Mouse (Mus musculus) neural tube, embryonic 12.5 days (tissue): ENCODE data around the gene Cttnbp2nl. TPM values are rescaled to one million over a fixed set of nuclear protein-coding genes. Genes with fewer than 3 reads are reported as not detected.

Experiments
- ATAC-seq: fragments of 200-750 bp; cut with Nextera tagmentation; 2 replicates; pipeline ENCODE4 v1.8.0; 2017; ENCODE audit warnings: low read depth, mild to moderate bottlenecking, moderate TSS enrichment, moderate library complexity; ENCODE audit not compliant: low FRiP score
- H3K27ac ChIP-seq: fragments of 300-500 bp; sonication (generic); 2 replicates; pipeline ENCODE4 v1.5.1; 2016
- H3K27me3 ChIP-seq: fragments of 300-500 bp; sonication (generic); replicated peaks from 2 replicates; pipeline ENCODE4 v1.6.1; 2016; ENCODE audit warnings: mild to moderate bottlenecking
- H3K36me3 ChIP-seq: fragments of 300-500 bp; sonication (generic); 2 replicates; pipeline ENCODE4 v1.6.1; 2016; ENCODE audit warnings: mild to moderate bottlenecking
- H3K4me1 ChIP-seq: fragments of 300-500 bp; sonication (generic); 2 replicates; pipeline ENCODE4 v1.6.1; 2016
- H3K4me2 ChIP-seq: fragments of 300-500 bp; sonication (generic); replicated peaks from 2 replicates; pipeline ENCODE4 v1.6.1; 2016; ENCODE audit warnings: mild to moderate bottlenecking
- H3K4me3 ChIP-seq: fragments of 300-500 bp; sonication (generic); 2 replicates; pipeline ENCODE4 v1.5.1; 2016
- H3K9ac ChIP-seq: fragments of 300-500 bp; sonication (generic); 2 replicates; pipeline ENCODE4 v1.6.1; 2016; ENCODE audit warnings: mild to moderate bottlenecking
- H3K9me3 ChIP-seq: fragments of 300-500 bp; sonication (generic); 2 replicates; pipeline ENCODE4 v1.6.1; 2016; ENCODE audit warnings: mild to moderate bottlenecking
- WGBS: fragments of 180-500 bp; shearing (Covaris S2); methylation state at CpG from one replicate; pipeline ENCODE4 v1.1.7; 2016; 5-methylcytosine and 5-hydroxymethylcytosine counted together
- polyA plus RNA-seq: library from polyadenylated mRNA; unstranded; fragments of >200 nt; fragmentation: Nextera tagmentation; extraction: Ambion mirVana; gene quantifications from 2 replicates; pipeline ENCODE4 v1.2.1, GENCODE M21; 2016

Gene Cttnbp2nl
- polyA plus RNA-seq = 60.0 and 61.5 TPM in 2 replicates

DNA sequence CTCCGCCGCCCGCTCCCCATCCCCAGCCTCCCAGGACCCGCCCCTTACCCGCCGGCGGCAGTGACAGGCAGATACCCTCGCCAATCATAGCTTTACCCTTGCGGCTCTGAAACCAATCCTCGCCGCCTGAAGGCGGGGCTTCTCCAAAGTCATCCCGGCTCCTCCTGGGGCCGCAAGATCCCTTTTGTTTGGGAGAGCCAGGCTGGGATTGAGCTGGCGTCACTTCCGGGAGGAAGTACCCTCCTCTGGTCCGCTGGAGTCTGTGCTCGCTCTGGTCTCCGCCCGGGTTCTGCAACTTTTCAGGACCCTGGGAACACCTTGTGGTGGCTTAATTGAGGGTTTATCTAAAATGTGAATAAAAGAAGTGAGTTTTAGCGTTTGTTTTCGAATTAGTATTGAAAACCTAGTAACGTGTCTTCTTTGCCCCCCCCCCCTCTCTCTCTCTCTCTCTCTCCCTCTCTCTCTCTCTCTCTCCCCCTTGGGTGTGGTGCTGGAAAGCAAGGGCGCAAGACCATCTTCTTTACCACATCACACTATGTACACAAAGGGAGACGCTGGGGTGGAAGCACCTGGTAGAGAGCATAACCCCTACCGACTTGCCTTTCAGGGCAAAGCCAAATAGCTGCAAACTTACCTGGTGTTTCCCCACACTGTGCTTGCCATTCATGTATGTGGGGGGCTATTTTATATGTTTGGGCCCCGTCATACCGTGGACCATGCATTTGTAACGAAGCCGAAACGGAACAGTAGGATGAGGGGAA is at the start of gene Cttnbp2nl:
Gene Cttnbp2nl, minus strand, starts transcription at position 210 of the 761 bp plus-strand sequence.
- Histone ChIP-seq H3K4me2 (peak within 1 kb of the TSS; percentile 78), H3K27me3 (no peaks in the 10 kb centered on the region), H3K4me3 (peak within 1 kb of the TSS; percentile 82), H3K4me1 (peaks cover 24% of the 10 kb centered on the region), H3K36me3 (no peaks in the 10 kb centered on the region), H3K9me3 (no peaks in the 10 kb centered on the region), H3K27ac (peak within 1 kb of the TSS; percentile 34), H3K9ac (peak within 1 kb of the TSS; percentile 88)
- WGBS = 3% methylated on average over 30 of the region's 31 CpGs
- ATAC-seq = peak; percentile 100

DNA sequence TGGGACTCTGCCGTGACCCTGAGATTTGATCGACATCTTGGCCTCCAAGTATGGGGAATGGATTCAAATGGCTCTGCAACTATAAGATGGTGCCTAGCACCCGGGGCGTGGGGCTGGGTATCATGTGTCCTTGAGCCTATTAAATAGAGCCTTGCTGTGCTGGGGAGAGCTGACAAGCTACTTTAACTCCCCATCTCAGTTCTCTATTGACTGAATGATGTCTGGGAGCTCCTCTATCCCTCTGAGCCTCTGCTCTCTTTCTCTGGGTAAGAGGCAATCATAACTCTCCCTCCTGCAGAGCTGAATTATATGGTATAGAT is 47.3 kb upstream of the Cttnbp2nl start:
- Histone ChIP-seq H3K4me3 (no peak overlapping the region), H3K27me3 (no peaks in the 10 kb centered on the region), H3K9me3 (no peaks in the 10 kb centered on the region), H3K4me1 (peaks cover 11% of the 10 kb centered on the region), H3K27ac (no peak overlapping the region), H3K36me3 (no peaks in the 10 kb centered on the region), H3K9ac (no peak overlapping the region), H3K4me2 (no peak overlapping the region)
- ATAC-seq = no peak
- WGBS = 74% methylated on average over 4 of the region's 4 CpGs

DNA sequence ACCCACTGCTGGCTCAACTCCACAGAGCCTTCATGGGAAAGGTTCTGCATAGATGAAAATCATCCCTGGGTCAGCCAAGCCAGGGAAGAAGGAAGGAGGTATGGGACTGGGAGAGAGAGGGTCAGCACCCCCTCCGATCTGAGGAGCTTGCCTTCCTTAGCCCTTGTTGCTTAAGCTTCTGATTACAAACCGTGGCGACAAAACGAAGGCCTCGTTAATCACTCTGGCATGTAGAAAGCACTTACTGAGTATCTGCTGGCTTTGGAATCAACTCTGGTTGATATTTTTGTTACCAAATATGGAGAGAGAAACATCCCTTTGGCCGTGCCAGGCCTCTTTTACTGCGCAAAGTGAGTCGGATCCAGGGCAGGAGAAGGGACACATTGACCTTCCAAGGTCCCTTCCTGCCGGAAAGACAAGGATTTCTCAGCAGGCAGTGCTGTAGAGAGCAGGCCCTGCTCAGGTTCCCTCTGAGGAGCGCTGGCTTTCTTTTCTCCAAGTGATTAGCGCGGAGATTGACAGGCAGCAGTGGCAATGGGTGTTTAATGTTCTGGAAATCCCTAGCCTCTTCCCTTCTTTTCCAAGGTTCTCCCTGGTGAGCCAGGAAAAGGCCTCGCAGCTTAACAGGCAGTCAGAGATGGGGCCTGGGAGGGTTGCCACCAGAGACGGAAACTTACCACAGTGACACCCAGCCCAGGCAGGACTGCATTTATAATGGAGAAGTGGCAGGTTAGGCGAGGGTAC is 46.8 kb upstream of the Cttnbp2nl start:
- no peak overlapping the region for H3K9ac ChIP-seq
- no peak for ATAC-seq
- 33% methylated on average over 15 of the region's 15 CpGs for WGBS
- no peak overlapping the region for H3K27ac ChIP-seq
- H3K9me3 ChIP-seq = no peaks in the 10 kb centered on the region
- no peak overlapping the region for H3K4me2 ChIP-seq
- H3K4me1 ChIP-seq = peaks cover 11% of the 10 kb centered on the region
- H3K27me3 ChIP-seq = no peaks in the 10 kb centered on the region
- H3K36me3 ChIP-seq = no peaks in the 10 kb centered on the region
- H3K4me3 ChIP-seq = no peak overlapping the region

DNA sequence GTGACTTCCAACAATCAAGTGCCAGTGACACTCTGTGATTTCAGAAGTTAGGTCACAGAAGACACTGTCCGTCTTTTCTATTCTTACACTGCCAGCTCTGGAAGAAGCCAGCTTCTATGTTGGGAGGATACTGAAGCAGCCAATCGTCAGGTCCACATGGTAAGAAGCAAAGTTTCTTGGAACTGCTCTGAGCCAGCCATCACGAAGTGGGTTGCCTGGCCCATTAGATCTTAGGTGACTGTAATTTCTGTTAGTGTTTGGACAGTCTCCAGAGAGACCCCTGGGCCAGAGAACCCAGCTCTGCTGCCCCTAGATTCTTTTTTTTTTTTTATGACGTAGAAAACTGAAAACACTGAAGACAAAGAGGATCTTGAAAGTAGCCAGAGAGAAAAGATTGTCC is 44.6 kb upstream of the Cttnbp2nl start:
- H3K9me3 ChIP-seq = no peaks in the 10 kb centered on the region
- 85% methylated on average over 4 of the region's 4 CpGs for WGBS

DNA sequence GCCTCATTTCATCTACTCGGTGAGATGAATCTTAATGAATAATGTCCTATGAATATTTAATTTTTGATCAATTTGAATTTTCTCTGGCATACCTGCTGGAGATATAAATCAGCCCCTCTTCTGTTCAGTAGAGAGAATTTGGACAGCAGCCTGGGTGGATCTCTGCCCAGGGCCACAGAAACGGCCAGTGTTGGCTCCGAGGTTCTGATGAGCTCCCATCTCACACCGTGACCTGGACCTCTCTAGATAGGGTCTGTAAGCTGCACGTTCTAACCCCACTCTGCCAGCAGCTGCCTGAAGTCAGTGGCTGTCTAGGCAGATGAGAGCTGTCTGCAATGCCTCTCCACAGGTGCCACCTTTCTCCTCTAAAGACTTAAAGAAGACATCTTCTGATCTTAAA is 42.1 kb upstream of the Cttnbp2nl start:
- no peak overlapping the region for H3K4me2 ChIP-seq
- no peaks in the 10 kb centered on the region for H3K9me3 ChIP-seq
- no peak overlapping the region for H3K4me3 ChIP-seq
- no peaks in the 10 kb centered on the region for H3K27me3 ChIP-seq
- no peak for ATAC-seq
- 83% methylated on average over 5 of the region's 5 CpGs for WGBS
- no peaks in the 10 kb centered on the region for H3K36me3 ChIP-seq
- no peak overlapping the region for H3K27ac ChIP-seq
- H3K9ac ChIP-seq = no peak overlapping the region
- peaks cover 7% of the 10 kb centered on the region for H3K4me1 ChIP-seq

More for the DNA sequence above, 44.6 kb upstream of the Cttnbp2nl start:
- H3K4me3 ChIP-seq = no peak overlapping the region
- peaks cover 11% of the 10 kb centered on the region for H3K4me1 ChIP-seq
- H3K9ac ChIP-seq = no peak overlapping the region
- no peak for ATAC-seq
- no peak overlapping the region for H3K27ac ChIP-seq
- no peaks in the 10 kb centered on the region for H3K27me3 ChIP-seq
- H3K4me2 ChIP-seq = no peak overlapping the region
- no peaks in the 10 kb centered on the region for H3K36me3 ChIP-seq

DNA sequence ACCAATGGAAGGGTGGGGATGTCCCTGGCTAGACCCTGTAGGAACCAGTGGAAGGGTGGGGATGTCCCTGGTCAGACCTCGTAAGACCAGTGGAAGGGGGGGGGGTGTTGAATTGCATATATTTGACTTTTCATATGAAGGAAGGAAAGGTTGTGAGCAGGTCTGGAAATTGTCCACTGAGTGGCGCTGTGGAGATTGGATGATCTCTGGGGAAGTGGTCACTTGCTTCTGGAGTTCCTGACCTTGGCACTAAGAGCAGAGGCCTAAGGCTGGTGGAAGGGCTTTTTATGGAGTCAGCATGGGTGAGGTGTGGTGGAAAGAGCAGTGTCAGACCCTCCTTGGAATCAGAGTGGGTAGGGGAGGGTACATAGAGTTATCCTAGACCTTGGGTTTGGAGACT is 41.5 kb upstream of the Cttnbp2nl start:
- H3K27ac ChIP-seq = no peak overlapping the region
- no peaks in the 10 kb centered on the region for H3K27me3 ChIP-seq
- H3K9me3 ChIP-seq = no peaks in the 10 kb centered on the region
- no peak for ATAC-seq
- H3K4me3 ChIP-seq = no peak overlapping the region
- no peaks in the 10 kb centered on the region for H3K36me3 ChIP-seq
- no peak overlapping the region for H3K9ac ChIP-seq
- no peak overlapping the region for H3K4me2 ChIP-seq
- H3K4me1 ChIP-seq = peaks cover 1% of the 10 kb centered on the region; the same call in 1 of the 2 replicates
- 71% methylated on average over 2 of the region's 2 CpGs for WGBS

DNA sequence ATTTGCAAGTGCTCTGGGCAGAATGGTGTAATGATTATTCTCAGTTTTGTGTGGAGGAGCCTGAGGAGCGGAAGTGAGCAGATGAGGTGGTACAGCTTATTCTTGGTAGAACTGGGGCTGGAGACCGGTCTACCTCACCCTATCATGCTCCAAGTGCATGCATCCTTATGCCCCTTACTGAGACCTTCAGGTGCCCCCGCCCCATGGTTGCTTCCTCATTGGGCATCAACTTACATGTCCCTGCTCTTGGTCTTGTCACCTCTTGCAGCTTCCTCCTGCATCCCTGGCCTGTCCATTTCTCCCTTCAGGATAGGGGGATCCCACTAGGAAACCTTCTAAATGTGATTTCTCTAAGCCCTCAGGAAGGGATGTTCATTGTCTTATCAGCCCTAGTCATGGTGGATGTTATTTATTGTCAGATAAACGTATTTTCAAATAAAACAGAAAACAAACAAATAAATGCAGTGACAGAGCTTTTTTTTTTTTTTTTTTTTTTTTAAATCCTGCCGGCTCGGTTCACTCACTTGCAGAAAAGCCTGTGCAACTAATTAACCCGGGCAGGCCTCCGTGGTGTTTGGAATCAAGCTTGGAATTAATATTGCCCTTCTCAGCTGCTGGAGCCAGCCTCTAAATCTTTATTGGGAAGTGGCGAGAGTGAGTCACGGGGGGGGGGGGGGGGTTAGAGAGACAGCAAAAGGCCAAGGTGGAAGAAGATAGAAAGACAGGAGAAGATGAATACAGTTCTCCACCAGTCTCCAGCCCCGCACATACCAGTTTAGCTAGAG is 40.0 kb upstream of the Cttnbp2nl start:
- no peak overlapping the region for H3K4me3 ChIP-seq
- H3K36me3 ChIP-seq = no peaks in the 10 kb centered on the region
- H3K27me3 ChIP-seq = no peaks in the 10 kb centered on the region
- WGBS = 65% methylated on average over 11 of the region's 11 CpGs
- no peak overlapping the region for H3K4me2 ChIP-seq
- H3K9ac ChIP-seq = no peak overlapping the region
- H3K4me1 ChIP-seq = no peaks in the 10 kb centered on the region
- no peaks in the 10 kb centered on the region for H3K9me3 ChIP-seq
- H3K27ac ChIP-seq = no peak overlapping the region
- no peak for ATAC-seq

DNA sequence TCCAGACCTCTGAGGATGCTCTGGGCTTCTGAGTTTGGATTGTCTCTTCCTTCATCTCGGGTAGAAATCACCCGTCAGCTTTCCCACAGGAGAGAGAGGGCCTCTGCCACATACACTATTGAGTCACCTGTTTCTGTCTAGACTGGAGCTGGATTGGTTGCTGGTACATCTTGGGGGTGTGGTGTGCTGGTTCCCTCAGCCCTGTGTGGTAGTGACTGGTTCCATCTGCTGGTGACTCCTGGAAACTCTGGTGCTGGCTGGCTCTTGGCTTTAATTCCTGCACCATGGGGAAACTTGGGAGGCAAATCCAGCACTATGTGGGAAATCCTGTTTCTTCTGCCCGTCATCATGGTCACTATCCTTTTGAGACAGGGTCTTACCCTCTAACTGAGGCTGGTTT is 38.0 kb upstream of the Cttnbp2nl start:
- 41% methylated on average over 3 of the region's 3 CpGs for WGBS
- Histone ChIP-seq H3K36me3 (no peaks in the 10 kb centered on the region), H3K27me3 (no peaks in the 10 kb centered on the region), H3K4me3 (no peak overlapping the region), H3K4me1 (no peaks in the 10 kb centered on the region), H3K9me3 (no peaks in the 10 kb centered on the region), H3K27ac (no peak overlapping the region), H3K9ac (no peak overlapping the region), H3K4me2 (no peak overlapping the region)
- no peak for ATAC-seq

DNA sequence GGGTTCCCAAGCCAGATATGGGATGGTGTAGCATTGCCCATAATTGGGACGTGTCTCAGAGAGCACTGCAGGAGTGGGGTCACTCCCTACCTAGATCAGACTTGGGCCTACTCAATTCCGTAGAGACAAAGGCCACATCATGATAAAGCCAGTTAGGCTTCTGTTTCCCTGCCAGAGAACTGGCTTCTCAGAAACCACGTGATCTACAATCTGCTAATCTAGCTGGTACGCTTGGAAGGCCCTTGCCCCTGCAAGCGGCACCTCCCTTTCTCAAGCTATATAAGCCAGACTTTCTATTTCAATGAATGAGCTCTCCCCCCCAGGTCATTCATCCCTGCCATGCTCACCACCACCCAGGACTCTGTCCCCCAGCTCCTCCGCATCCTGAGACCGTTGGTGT is 37.2 kb upstream of the Cttnbp2nl start:
- ATAC-seq = no peak
- Histone ChIP-seq H3K36me3 (no peaks in the 10 kb centered on the region), H3K27ac (no peak overlapping the region), H3K4me2 (no peak overlapping the region), H3K4me3 (no peak overlapping the region), H3K27me3 (no peaks in the 10 kb centered on the region), H3K9me3 (no peaks in the 10 kb centered on the region), H3K9ac (no peak overlapping the region), H3K4me1 (no peaks in the 10 kb centered on the region)
- 95% methylated on average over 7 of the region's 7 CpGs for WGBS

DNA sequence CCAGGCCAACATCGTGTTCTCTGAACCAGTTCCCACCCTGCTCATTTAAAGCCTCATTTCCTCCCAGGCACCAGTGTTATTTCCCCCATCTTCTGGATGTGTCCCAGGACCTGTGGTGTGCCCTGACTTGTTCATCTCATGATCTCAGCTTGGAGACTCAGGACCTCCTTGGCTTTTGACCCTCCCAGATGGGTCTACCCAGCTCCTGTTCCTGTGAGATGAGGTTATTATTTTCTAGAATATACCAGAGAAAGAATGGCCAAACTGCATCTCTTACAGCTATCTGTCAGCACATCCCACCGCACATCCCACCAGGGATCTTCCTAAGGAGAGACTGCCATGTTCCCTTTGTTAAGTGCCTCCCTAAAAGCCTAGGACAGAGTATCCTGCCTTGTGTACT is 35.7 kb upstream of the Cttnbp2nl start:
- 82% methylated on average over 2 of the region's 2 CpGs for WGBS
- no peaks in the 10 kb centered on the region for H3K27me3 ChIP-seq
- H3K9me3 ChIP-seq = no peaks in the 10 kb centered on the region
- ATAC-seq = no peak
- no peaks in the 10 kb centered on the region for H3K4me1 ChIP-seq
- H3K9ac ChIP-seq = no peak overlapping the region
- no peak overlapping the region for H3K27ac ChIP-seq
- H3K4me2 ChIP-seq = no peak overlapping the region
- no peak overlapping the region for H3K4me3 ChIP-seq
- H3K36me3 ChIP-seq = no peaks in the 10 kb centered on the region

DNA sequence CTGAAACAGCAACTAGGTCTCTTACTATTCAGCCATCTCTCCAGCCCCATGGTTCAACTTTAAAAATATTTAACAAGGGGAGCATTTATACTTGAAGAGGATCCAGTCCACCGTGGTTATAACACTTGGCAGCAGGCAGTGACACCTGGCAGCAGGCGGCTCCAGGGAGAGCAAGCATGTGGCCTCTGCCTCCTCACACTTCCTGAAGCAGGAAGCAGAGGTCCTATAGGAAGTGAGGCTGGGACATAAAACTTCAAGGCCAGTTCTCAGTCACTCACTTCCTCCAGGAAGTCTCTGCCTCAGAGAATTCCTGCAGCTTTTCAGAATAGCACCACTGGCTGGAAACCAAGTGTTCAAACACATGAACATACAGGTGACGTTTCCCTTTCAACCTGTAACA is 34.4 kb upstream of the Cttnbp2nl start:
- no peak for ATAC-seq
- no peaks in the 10 kb centered on the region for H3K4me1 ChIP-seq
- 77% methylated on average over 3 of the region's 3 CpGs for WGBS
- H3K9me3 ChIP-seq = no peaks in the 10 kb centered on the region
- H3K27me3 ChIP-seq = no peaks in the 10 kb centered on the region
- H3K4me3 ChIP-seq = no peak overlapping the region
- H3K36me3 ChIP-seq = no peaks in the 10 kb centered on the region
- no peak overlapping the region for H3K9ac ChIP-seq
- no peak overlapping the region for H3K27ac ChIP-seq
- H3K4me2 ChIP-seq = no peak overlapping the region

DNA sequence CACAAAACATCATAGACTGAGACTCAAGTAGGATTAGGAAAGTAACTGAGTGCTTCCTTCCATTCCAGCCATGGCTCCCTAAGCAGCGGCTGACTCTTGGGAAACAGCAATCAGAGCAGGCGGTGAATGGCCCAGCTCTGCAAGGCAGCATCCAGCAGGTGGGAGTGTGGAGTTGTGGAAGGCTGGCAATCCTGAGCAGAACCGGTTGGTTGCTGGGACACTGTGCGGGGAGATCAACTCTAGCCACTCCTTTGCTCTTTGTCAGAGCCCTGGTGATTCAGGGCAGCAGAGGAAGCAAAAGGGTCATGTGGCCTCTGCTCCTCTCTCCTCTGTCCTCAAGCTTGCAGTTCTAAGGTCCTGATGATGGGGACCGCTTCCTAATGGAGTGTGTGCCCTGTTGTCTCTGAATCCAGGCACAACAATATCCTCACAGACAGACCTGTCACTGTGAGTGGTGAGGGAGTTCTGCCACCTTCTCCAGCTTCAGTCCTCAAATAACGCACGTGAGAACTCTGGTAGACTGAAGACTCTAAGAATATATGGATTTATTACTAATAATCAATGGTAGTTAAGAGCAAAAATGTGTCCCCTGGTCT is 25.4 kb upstream of the Cttnbp2nl start:
- 28% methylated on average over 7 of the region's 7 CpGs for WGBS
- Histone ChIP-seq H3K4me1 (no peaks in the 10 kb centered on the region), H3K9me3 (no peaks in the 10 kb centered on the region), H3K27me3 (no peaks in the 10 kb centered on the region), H3K4me3 (no peak overlapping the region), H3K36me3 (no peaks in the 10 kb centered on the region), H3K27ac (no peak overlapping the region), H3K4me2 (no peak overlapping the region), H3K9ac (no peak overlapping the region)
- peak; percentile 90 for ATAC-seq
